Mouse (Mus musculus) brain, embryonic 14.5 days (tissue): ENCODE measurements around the gene Pdcd6ip. TPM values are rescaled to one million over a fixed set of nuclear protein-coding genes. Genes with fewer than 3 reads are reported as not detected.
"Not testable (repeated sequence)": the region's sequence is repeated elsewhere in the genome, so short reads cannot be mapped to it uniquely, and the experiment has no call there.

ENCODE experiments used
- DNase-seq: peaks from one replicate; pipeline ENCODE4 v3.0.0-alpha.2; 2011; ENCODE audit warnings: low read depth
- CTCF ChIP-seq: fragments of 200-500 bp; IDR thresholded peaks from 2 replicates; pipeline ENCODE4 v1.5.1; 2012; ENCODE audit warnings: inconsistent platforms, mild to moderate bottlenecking, moderate library complexity, borderline replicate concordance; ENCODE audit not compliant: insufficient read depth, insufficient read length; ENCODE audit errors: extremely low read depth
- POLR2A ChIP-seq: fragments of 200-500 bp; IDR thresholded peaks from 2 replicates; pipeline ENCODE4 v1.6.1; 2012; ENCODE audit warnings: mild to moderate bottlenecking, inconsistent platforms, borderline replicate concordance; ENCODE audit not compliant: poor library complexity, insufficient read depth, insufficient read length, severe bottlenecking; ENCODE audit errors: extremely low read depth
- polyA plus RNA-seq: library from polyadenylated mRNA; depleted of rRNA; stranded (reverse); fragments of >200 nt; gene quantifications from 2 replicates; pipeline ENCODE4 v1.2.3, GENCODE M21; 2012

The Pdcd6ip gene
- polyA plus RNA-seq, 1 experiment: 46.2 TPM

DNA sequence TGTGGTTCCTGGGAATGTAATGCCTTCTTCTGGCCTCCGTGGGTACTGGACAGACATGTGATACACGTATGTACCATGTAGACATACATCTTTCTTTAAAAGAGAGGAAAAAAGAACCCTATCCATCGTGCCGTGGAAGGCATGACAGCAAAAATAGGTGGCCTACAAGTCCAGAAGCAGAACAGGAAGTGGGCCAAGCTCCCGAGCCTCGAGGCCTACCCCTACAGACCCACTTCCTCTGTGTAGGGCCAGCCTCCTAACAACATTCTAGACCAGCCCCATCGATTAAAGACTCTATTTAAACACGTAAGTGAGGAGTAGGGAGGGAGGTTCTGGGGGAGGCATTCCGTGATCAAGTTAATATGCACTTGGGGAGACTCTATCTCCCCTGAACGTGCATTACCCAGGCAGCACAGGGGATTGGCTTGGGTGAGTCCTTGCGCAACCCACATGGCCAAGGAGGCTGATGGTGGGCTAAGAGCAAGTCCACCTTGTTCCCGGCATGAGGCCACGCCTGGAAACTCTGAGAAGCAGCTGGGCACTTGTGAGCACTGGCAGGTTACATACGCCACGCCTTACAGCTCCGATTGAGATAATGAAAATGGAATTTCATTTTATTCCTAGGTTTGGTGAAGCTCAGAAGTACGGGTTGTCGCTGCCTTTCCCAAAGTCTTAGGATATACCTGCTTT lies 19.1 kb upstream of the Pdcd6ip start:
- no peak for DNase-seq
- TF ChIP-seq CTCF (no peak), POLR2A (no peak)

DNA sequence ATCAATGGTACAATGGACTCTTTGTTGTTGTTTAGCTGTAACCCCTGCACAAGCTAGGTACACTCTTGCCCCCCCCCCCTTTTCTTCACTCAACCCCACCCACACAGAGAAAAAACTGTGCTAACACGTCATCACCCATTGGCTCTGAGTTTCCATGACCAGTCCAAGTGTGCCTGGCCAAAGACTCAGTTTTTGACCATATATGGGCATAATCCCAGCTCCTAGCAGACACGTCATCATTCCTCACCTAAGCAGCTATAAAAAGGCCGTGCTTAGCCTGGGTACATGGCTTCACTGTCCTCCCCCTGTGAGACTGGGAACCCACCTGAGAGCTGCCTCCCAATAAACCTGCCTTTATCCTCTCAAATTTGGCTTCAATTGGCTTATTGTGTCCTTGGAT lies 18.1 kb upstream of the Pdcd6ip start:
- no peak for DNase-seq
- TF ChIP-seq CTCF (no peak), POLR2A (no peak)

DNA sequence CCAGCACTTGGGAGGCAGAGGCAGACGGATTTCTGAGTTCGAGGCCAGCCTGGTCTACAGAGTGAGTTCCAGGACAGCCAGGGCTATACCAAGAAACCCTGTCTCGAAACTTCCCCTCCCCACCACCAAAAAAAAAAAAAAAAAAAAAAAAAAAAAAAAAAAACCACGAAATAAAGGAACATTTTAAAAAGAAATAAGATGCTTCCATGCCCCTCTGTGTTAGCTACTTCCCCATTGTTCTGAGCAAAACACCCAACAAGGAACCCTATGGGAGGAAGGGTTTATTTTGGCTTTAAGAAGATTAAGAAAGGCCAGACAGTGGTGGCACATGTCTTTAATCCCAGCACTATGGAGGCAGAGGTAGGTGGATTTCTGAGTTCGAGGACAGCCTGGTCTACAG lies 17.6 kb upstream of the Pdcd6ip start:
- not testable (repeated sequence) for DNase-seq

DNA sequence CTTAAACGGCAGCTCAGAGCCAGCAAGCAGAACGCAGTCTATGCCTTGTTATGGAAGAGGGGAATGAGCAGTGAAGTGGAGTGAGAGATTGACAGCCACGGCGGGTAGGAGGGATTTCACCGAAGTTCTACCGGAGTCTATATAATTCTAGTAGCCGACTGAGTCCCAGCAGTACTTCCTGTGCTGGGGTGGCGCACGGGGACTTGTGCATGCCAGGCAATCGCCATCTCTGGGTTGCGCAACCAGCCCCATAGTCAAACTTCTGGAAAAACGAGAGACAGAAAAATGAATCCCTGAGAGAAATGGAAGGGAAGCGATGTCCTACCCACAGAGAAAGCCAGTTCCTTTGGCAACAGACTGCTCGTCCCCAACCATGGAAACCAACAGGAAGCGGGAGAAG lies 16.6 kb upstream of the Pdcd6ip start:
- no peak for TF ChIP-seq POLR2A
- no peak for TF ChIP-seq CTCF
- no peak for DNase-seq

DNA sequence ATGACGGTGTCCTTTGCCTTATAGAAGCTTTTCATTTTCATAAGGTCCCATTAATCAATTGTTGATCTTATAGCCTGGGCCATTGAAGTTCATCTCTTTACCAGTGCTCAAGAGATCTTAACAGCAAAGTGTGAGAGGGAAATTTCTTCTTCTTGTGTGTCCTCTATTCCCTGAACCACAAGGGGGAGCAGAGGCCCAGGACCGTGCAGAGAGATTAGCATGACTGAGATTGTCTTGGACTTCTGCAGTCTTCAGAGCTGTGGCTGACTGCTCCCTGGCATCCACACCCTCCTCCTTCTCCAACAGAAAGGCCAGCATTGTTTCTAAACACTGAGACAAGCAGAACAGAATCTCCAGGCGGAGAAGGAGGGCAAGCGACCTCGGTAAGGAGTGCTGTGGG lies 11.0 kb upstream of the Pdcd6ip start:
- TF ChIP-seq POLR2A (no peak), CTCF (peak; percentile 65; the same call in 1 of the 2 replicates)
- peak; percentile 69 for DNase-seq

DNA sequence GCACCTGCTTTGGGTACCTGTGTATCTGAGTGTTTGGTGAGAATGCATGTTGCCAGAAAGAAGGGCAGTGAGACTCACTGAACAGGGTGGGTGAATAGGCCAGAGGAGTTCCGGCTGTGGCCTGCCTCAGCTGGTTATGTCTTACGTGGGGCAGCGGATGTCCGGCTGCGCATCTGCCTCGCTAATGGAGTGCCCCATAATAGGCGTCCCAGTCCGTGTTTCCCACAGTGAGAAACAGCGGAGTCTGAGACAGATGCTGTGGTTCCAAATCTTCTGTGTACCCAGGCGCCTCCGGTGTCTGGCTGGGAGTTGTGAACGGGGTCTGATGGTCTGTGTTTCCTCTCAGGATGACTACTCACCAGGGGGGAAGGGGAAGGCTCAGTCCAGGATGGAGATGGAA lies 2.8 kb upstream of the Pdcd6ip start:
- TF ChIP-seq POLR2A (no peak), CTCF (no peak)

DNA sequence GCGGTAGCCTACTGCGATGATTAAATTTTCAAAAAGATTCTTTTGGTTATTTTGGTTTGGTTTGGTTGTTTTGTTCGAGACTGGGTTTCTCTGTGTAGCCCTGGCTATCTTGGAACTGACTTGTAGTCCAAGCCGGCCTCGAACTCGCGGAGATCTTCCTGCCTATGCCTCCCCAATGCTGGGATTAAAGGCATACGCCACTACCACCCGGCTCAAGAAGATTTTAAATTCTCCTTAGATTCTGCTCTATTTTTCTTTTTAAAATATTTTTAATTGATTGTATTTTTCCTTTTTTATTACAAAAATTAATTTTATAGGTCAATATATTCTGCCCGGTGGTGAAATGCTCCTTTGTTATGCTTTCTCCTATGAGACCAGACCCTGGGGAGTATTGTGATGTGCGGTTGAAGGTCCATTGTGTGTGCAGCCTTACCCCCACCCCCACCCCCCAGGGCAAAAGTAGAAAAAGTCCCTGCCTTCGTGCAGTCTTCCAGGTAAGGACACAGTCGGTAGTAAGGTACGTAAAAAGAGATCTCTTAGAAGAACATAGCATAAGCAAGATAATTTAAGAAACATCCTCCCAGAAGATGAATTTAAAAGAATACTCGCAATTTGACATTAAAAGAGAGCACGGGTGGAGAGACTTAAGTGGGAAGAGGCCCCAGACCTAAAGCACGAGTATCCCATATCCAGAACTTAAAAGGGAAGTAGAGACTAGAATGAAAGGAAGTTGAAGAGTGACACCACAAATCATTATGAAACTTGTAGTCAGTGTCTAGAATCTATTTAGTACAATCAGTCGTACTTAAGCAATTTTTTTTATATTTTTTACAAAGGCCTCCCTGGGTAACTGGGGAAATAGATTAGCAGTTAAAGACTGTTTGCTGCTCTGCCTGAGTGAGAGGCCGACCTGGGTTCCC lies 562 bp upstream of the Pdcd6ip start:
- no peak for DNase-seq
- TF ChIP-seq CTCF (no peak), POLR2A (no peak)

More for the DNA sequence above, 2.8 kb upstream of the Pdcd6ip start:
- no peak for DNase-seq

DNA sequence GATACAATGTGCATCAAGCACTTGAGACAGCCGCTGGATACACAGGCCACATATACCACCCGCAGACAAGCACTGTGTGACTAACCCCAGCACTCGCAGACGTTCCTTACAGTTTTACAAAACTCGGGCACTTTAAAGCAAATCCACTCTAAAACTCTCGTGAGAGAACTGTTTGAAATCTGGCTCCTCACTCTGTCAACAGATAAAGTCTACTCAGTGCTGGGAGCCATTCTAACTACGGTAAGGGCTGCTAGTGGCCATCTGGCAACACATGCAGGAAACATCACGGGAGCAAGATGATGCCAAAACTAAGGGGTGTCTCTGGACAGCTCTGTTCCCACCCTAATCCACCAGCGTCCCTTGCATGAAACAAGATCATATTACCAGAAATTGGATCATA lies 1.2 kb downstream of the Pdcd6ip start:
- TF ChIP-seq POLR2A (no peak), CTCF (no peak)
- peak; percentile 22 for DNase-seq

DNA sequence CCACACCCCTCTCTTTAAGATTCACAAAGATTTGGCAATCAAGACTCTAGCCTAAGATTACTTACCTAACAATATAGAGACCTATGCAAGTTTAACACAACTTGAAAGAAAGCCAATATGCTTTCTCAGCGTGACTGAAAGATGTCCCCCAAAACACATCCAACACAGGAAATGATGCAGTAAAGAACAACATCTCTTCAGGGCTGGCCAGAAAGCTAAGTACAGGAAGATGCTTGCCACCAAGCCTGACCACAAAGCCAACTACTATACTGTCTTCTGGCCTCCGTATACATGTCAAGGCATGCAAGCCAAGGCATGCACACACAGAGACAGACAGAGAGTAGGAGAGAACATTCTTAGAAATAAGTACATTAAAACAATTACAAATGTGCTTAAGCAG lies 2.0 kb downstream of the Pdcd6ip start:
- DNase-seq: no peak
- no peak for TF ChIP-seq POLR2A
- no peak for TF ChIP-seq CTCF

DNA sequence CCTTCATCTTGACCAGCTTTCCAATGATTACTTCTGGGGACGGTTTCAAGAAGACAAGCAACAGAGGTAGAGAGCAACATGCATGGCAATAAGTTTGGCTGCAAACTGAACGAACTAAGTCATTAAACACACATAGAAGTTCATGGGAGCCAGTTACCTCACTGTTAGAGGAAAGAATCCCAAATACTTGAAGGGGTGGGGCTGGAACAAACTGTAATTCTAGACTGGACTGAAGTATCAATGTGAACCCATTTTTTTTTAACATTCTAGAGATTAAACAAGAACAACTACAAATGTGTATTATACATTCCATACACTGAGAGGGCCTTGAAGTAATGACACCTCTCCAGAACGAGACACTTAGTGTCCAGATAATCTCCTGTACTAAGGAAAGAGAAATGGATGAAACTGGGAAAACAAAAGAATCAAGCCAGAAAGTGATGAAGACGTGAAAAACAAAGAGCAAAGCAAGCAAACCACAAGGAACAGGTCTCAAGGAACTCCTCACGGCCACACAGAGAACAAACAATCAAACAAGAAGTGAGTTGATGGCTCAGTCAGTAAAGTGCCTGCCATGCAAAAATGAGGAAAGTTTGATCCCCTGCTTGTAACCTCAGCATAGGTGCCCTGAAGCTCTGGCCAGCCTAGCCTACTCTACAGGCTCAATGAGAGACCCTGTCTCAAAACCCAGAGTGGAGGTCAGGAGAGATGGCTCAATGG lies 6.5 kb downstream of the Pdcd6ip start:
- no peak for DNase-seq
- TF ChIP-seq CTCF (no peak), POLR2A (no peak)

DNA sequence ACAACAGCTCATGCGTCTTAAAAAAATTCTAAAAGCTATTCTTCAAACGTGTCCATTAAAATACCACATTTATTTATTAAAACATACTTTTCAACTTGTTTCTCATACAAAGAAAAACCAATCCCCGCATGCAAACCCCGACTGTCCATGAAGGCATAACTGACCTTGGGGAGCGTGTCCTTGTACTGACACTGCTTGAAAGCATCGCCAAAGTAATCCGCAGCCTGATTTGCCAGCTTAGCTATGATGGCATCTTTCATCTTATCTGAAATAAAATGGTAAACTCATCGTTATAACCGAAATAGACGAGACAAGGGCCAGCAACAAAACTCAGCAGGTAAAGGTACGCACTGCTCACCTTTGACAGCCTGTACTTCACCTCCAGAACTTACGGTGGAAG lies 20.6 kb downstream of the Pdcd6ip start:
- no peak for TF ChIP-seq CTCF

More for the DNA sequence above, 20.6 kb downstream of the Pdcd6ip start:
- DNase-seq: no peak
